ENCODE assay signal across 26 mouse cellular contexts in the genomic region with DNA sequence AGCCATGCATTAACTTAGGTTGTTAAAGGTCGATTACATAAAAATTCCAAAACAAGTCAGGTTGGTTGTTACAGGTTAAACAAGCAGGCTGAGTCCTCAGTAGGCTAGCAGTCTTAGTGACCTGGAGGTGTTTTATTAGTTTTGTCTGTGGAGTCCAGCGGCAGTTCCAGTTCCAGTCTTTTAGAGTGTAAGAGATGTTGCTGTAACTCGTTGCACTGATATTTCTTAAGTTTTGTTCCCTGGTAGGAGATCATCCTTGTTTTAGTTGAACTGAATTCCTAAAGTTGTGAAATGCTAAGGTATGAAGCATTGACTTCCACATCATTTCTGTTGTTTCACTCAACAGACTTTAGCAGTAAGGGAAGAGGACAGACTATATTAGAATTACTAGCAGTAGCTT.
"Had no signal": no experiment of that assay in that cellular context is flagged by ENCODE, and none has a peak within 500 bp of the region (broad histone marks: within the 10 kb centered on the region; RNA-seq: fewer than 3 reads in every experiment).

No protein-coding gene starts in this region.

- H3K4me3 ChIP-seq: heart, embryonic 12.5 days; heart, embryonic 13.5 days; heart, embryonic 15.5 days; hindbrain, embryonic 10.5 days; hindbrain, embryonic 12.5 days; hindbrain, embryonic 13.5 days; hindbrain, embryonic 15.5 days; intestine, embryonic 15.5 days; kidney, embryonic 15.5 days; layer of hippocampus, adult 2 months; left cerebral cortex, adult 2 months had no signal

- H3K27ac ChIP-seq: heart, embryonic 13.5 days; heart, embryonic 15.5 days; hindbrain, embryonic 10.5 days; hindbrain, embryonic 12.5 days; hindbrain, embryonic 13.5 days; hindbrain, embryonic 14.5 days; hindbrain, embryonic 15.5 days; hindbrain, postnatal 0 days; intestine, embryonic 15.5 days; kidney, embryonic 15.5 days; kidney, postnatal 0 days; layer of hippocampus, adult 2 months; left cerebral cortex, adult 2 months had no signal

- H3K27me3 ChIP-seq: heart, embryonic 12.5 days; heart, embryonic 13.5 days; heart, embryonic 15.5 days; hindbrain, embryonic 12.5 days; hindbrain, embryonic 13.5 days; hindbrain, embryonic 15.5 days; intestine, embryonic 15.5 days; kidney, embryonic 15.5 days had no signal

- DNase-seq: heart, postnatal 10 days; heart, postnatal 14 days; heart, postnatal 4 days; kidney, adult 11 months; kidney, adult 18-20 months; kidney, adult 8-10 months; kidney, adult 9 months; kidney, postnatal 10 days; kidney, postnatal 25 days; kidney, postnatal 4 days; layer of hippocampus, adult 9-11 months; layer of hippocampus, postnatal 36 days had no signal

- H3K36me3 ChIP-seq: heart, embryonic 12.5 days; heart, embryonic 15.5 days; hindbrain, embryonic 12.5 days; hindbrain, embryonic 15.5 days; intestine, embryonic 15.5 days; kidney, embryonic 15.5 days had no signal
